Mouse (Mus musculus): ENCODE measurements around the gene Rcn1. TPM values are rescaled to one million over a fixed set of nuclear protein-coding genes. Genes with fewer than 3 reads are reported as not detected.

The Rcn1 gene
- polyA plus RNA-seq, 1 experiment from 2014 or later, result 201 TPM

GRCm38 (mm10) chr2:105373658-105374057, 25.5 kb downstream of the Rcn1 start:
- H3K27ac ChIP-seq, result no peak overlapping the region
- H3K36me3 ChIP-seq, result no peaks in the 10 kb centered on the region
- no peak overlapping the region for H3K4me2 ChIP-seq (replicated peaks)
- 89% methylated on average over 11 of the region's 11 CpGs for WGBS
- ATAC-seq (ENCODE audit: insufficient number of reproducible peaks, insufficient read depth, low FRiP score, low TSS enrichment), result no peak
- no peaks in the 10 kb centered on the region for H3K9me3 ChIP-seq
- 0 out of 2 replicates have a peak, but pooled peaks cover 4% of the 10 kb centered on the region for H3K4me1 ChIP-seq
- H3K27me3 ChIP-seq, result no peaks in the 10 kb centered on the region; the same call in 1 of the 2 replicates
- no peak overlapping the region for H3K4me3 ChIP-seq
- no peak overlapping the region for H3K9ac ChIP-seq

DNA sequence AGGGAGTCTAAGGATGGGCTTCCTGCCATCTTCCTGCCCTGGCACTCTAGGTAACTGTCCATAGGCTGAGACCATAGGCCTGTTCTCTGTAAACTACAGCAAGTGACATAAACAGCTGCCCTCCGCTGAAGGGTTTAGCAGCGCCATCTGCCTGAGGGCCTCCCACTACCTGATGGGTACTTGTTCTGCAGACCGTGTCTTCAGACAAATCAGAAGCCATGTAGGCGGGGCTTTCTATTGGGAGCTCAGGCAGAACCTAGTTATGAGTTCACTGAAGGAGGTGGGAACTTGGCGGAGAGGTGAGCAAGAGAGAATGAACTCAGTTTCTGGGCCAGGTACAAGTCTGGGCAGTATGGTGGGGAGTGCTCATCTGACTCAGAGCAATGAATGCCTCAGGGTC, 26.4 kb downstream of the Rcn1 start:
- Histone ChIP-seq H3K27me3 (no peaks in the 10 kb centered on the region; the same call in 1 of the 2 replicates), H3K27ac (no peak overlapping the region), H3K9ac (no peak overlapping the region), H3K4me1 (0 out of 2 replicates have a peak, but pooled peaks cover 4% of the 10 kb centered on the region), H3K9me3 (no peaks in the 10 kb centered on the region), H3K36me3 (no peaks in the 10 kb centered on the region), H3K4me2 (replicated peaks) (no peak overlapping the region), H3K4me3 (no peak overlapping the region)
- WGBS, result 78% methylated on average over 5 of the region's 5 CpGs
- no peak for ATAC-seq (ENCODE audit: insufficient number of reproducible peaks, insufficient read depth, low FRiP score, low TSS enrichment)

GRCm38 (mm10) chr2:105372156-105372555, 27.0 kb downstream of the Rcn1 start:
- WGBS, result 89% methylated on average over 6 of the region's 6 CpGs
- Histone ChIP-seq H3K4me3 (no peak overlapping the region), H3K27me3 (no peaks in the 10 kb centered on the region; the same call in 1 of the 2 replicates), H3K9me3 (no peaks in the 10 kb centered on the region), H3K4me2 (replicated peaks) (no peak overlapping the region), H3K27ac (no peak overlapping the region), H3K4me1 (0 out of 2 replicates have a peak, but pooled peaks cover 4% of the 10 kb centered on the region), H3K9ac (no peak overlapping the region), H3K36me3 (no peaks in the 10 kb centered on the region)
- no peak for ATAC-seq (ENCODE audit: insufficient number of reproducible peaks, insufficient read depth, low FRiP score, low TSS enrichment)

- Histone ChIP-seq H3K27ac (no peak overlapping the region), H3K4me2 (replicated peaks) (peak overlapping the region; percentile 40), H3K9me3 (no peaks in the 10 kb centered on the region), H3K9ac (peak overlapping the region; percentile 5; the same call in 1 of the 2 replicates), H3K36me3 (no peaks in the 10 kb centered on the region), H3K4me3 (no peak overlapping the region), H3K4me1 (0 out of 2 replicates have a peak, but pooled peaks cover 4% of the 10 kb centered on the region), H3K27me3 (no peaks in the 10 kb centered on the region; the same call in 1 of the 2 replicates)
- 34% methylated on average over 14 of the region's 14 CpGs for WGBS
- ATAC-seq (ENCODE audit: insufficient number of reproducible peaks, insufficient read depth, low FRiP score, low TSS enrichment), result no peak
Measured at GRCm38 (mm10) chr2:105370698-105371097, 28.4 kb downstream of the Rcn1 start.

DNA sequence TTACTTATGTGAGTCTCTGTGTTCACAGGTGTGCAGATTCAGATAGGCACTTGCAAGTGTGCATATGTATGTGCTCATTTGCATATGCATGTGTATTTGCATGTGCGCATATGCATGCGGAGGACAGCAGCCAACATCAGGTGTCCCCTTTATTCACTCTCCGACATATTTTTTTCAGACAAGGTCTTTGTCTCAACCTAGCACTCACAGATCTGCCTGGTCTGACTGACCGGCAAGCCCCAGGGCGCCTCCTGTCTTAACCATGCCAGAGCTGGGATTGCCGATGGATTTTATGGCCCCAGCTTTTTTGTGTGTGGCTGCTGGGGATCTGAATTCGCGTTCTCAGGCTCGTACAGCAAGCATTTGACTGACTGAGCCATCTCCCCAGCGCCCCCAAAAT, 28.9 kb downstream of the Rcn1 start:
- Histone ChIP-seq H3K4me3 (no peak overlapping the region), H3K9ac (peak overlapping the region; percentile 5; the same call in 1 of the 2 replicates), H3K36me3 (no peaks in the 10 kb centered on the region), H3K4me1 (0 out of 2 replicates have a peak, but pooled peaks cover 4% of the 10 kb centered on the region), H3K4me2 (replicated peaks) (peak overlapping the region; percentile 40), H3K27me3 (no peaks in the 10 kb centered on the region; the same call in 1 of the 2 replicates), H3K27ac (no peak overlapping the region), H3K9me3 (no peaks in the 10 kb centered on the region)
- ATAC-seq (ENCODE audit: insufficient number of reproducible peaks, insufficient read depth, low FRiP score, low TSS enrichment), result no peak
- WGBS, result 14% methylated on average over 10 of the region's 10 CpGs

DNA sequence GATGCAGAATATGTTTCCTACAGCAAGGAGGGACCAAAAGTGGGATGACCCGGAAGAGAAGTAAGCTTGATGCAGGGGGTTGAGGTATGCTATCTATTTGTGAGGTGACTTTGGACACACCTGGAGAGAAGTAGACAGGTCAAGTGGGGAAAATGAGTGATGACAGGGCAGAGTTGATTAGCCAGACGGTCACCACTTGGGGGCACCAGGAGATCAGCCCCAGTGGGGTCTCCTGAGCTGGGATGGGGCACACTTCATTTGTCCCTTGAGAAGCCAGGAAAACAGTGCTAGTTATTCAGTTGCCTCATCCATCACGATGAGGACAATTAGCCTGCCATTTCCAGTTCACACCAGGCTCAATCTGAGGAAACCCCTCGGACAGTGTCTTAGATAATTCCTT, 31.5 kb downstream of the Rcn1 start:
- no peak overlapping the region for H3K4me2 ChIP-seq (replicated peaks)
- 0 out of 2 replicates have a peak, but pooled peaks cover 4% of the 10 kb centered on the region for H3K4me1 ChIP-seq
- H3K36me3 ChIP-seq, result no peaks in the 10 kb centered on the region
- H3K9ac ChIP-seq, result no peak overlapping the region
- no peaks in the 10 kb centered on the region for H3K9me3 ChIP-seq
- 43% methylated on average over 4 of the region's 4 CpGs for WGBS
- H3K27ac ChIP-seq, result no peak overlapping the region
- H3K27me3 ChIP-seq, result no peaks in the 10 kb centered on the region; the same call in 1 of the 2 replicates
- no peak for ATAC-seq (ENCODE audit: insufficient number of reproducible peaks, insufficient read depth, low FRiP score, low TSS enrichment)
- H3K4me3 ChIP-seq, result no peak overlapping the region

GRCm38 (mm10) chr2:105358040-105358439, 41.1 kb downstream of the Rcn1 start:
- no peak overlapping the region for H3K4me3 ChIP-seq
- H3K27ac ChIP-seq, result no peak overlapping the region
- H3K9me3 ChIP-seq, result no peaks in the 10 kb centered on the region
- no peak for ATAC-seq (ENCODE audit: insufficient number of reproducible peaks, insufficient read depth, low FRiP score, low TSS enrichment)
- 87% methylated on average over 3 of the region's 3 CpGs for WGBS
- H3K9ac ChIP-seq, result no peak overlapping the region
- no peaks in the 10 kb centered on the region for H3K27me3 ChIP-seq
- no peaks in the 10 kb centered on the region for H3K36me3 ChIP-seq
- H3K4me1 ChIP-seq, result no peaks in the 10 kb centered on the region
- no peak overlapping the region for H3K4me2 ChIP-seq (replicated peaks)

GRCm38 (mm10) chr2:105356791-105357190, 42.3 kb downstream of the Rcn1 start:
- Histone ChIP-seq H3K9ac (no peak overlapping the region), H3K4me2 (replicated peaks) (no peak overlapping the region), H3K4me1 (no peaks in the 10 kb centered on the region), H3K27me3 (no peaks in the 10 kb centered on the region), H3K9me3 (no peaks in the 10 kb centered on the region), H3K36me3 (no peaks in the 10 kb centered on the region), H3K4me3 (no peak overlapping the region), H3K27ac (no peak overlapping the region)
- no peak for ATAC-seq (ENCODE audit: insufficient number of reproducible peaks, insufficient read depth, low FRiP score, low TSS enrichment)
- 71% methylated on average over 5 of the region's 5 CpGs for WGBS

DNA sequence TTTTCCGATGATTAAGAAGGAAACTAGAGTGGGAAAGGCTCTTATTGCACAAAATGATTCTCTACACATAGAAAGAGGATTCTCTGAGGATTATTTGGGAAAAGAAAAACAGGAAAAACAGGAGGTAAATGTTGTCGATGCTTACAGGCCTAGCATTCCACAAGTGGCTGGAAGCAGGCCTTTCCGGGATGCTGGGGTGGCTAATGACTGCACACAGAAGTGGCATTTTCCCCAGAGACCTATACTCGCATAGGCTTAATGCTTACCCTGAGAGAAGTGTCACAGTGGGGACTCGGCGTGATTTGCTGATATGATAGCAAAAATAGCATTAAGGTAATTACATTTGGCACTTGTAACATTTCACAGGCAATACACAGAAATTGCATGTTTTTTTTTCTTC, 50.2 kb downstream of the Rcn1 start:
- 62% methylated on average over 6 of the region's 6 CpGs for WGBS
- no peak for ATAC-seq (ENCODE audit: insufficient number of reproducible peaks, insufficient read depth, low FRiP score, low TSS enrichment)
- H3K4me2 ChIP-seq (replicated peaks), result no peak overlapping the region
- H3K4me3 ChIP-seq, result no peak overlapping the region
- H3K4me1 ChIP-seq, result no peaks in the 10 kb centered on the region
- H3K27me3 ChIP-seq, result no peaks in the 10 kb centered on the region
- no peak overlapping the region for H3K9ac ChIP-seq
- no peaks in the 10 kb centered on the region for H3K9me3 ChIP-seq
- H3K27ac ChIP-seq, result no peak overlapping the region
- H3K36me3 ChIP-seq, result no peaks in the 10 kb centered on the region

DNA sequence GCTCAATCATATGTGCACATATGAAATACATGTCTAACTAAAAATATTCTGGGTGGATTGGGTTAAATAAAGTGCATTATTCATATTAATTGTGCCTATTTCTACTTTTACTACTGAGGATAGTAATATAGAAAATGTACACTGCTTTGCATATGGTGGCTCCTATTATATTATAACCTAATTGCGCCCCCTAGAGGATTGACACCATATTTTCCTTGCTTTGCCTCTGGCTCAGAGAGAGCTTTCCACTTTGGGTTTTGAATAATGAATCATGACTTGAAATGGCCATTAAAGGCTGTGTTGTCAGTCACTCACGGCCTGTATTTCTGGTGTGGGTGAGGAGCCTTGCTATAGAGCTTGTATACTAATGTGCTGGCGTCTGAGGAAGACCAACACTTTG, 59.1 kb downstream of the Rcn1 start:
- Histone ChIP-seq H3K4me1 (peaks cover 9% of the 10 kb centered on the region), H3K4me3 (no peak overlapping the region), H3K27me3 (no peaks in the 10 kb centered on the region), H3K36me3 (no peaks in the 10 kb centered on the region), H3K9me3 (no peaks in the 10 kb centered on the region), H3K9ac (no peak overlapping the region), H3K27ac (no peak overlapping the region), H3K4me2 (replicated peaks) (no peak overlapping the region)
- no peak for ATAC-seq (ENCODE audit: insufficient number of reproducible peaks, insufficient read depth, low FRiP score, low TSS enrichment)
- WGBS, result 61% methylated on average over 3 of the region's 3 CpGs

- no peak overlapping the region for H3K27ac ChIP-seq
- no peak overlapping the region for H3K4me3 ChIP-seq
- H3K4me2 ChIP-seq (replicated peaks), result no peak overlapping the region
- H3K9me3 ChIP-seq, result no peaks in the 10 kb centered on the region
- H3K36me3 ChIP-seq, result no peaks in the 10 kb centered on the region
- H3K4me1 ChIP-seq, result peaks cover 9% of the 10 kb centered on the region
- H3K9ac ChIP-seq, result no peak overlapping the region
- WGBS, result 49% methylated on average over 8 of the region's 8 CpGs
- H3K27me3 ChIP-seq, result no peaks in the 10 kb centered on the region
- no peak for ATAC-seq (ENCODE audit: insufficient number of reproducible peaks, insufficient read depth, low FRiP score, low TSS enrichment)
Measured at GRCm38 (mm10) chr2:105337171-105337875, 61.8 kb downstream of the Rcn1 start.

DNA sequence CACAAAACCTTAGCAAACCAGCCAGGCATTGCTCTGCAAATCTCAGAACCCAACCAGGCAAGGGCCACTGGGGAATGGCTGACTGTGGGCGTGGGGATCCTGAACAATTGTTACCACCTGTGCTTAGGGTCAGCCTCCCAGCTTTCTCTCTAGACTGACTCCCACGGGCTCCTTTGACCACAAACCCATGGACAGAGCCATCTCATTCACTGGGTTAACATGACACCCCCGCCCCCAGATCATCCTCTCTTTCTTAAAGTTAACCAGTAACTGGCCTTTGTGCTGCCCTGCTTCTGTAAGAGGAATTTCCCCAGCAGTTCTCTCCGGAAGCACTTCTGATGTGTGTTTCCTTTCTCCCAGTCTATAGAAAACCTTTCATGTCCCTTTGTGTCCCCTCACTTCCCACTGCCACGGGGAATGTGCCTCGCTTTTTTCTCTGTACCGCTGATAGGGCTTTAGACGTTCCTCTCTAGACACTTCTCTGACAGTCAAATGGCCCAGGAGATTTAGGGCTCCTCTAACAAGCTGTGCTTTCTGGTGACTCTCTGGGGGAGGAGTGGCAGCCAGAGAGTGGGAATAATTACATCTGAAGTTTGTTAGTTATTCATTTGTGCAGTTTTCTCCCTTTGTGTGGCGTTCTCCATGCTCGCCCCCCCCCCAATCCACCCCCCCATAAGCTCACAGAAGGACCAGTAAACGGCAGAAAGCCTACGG, 62.6 kb downstream of the Rcn1 start:
- Histone ChIP-seq H3K36me3 (no peaks in the 10 kb centered on the region), H3K9me3 (no peaks in the 10 kb centered on the region), H3K4me3 (no peak overlapping the region), H3K9ac (no peak overlapping the region), H3K27ac (no peak overlapping the region), H3K4me1 (peaks cover 9% of the 10 kb centered on the region), H3K27me3 (no peaks in the 10 kb centered on the region), H3K4me2 (replicated peaks) (no peak overlapping the region)
- no peak for ATAC-seq (ENCODE audit: insufficient number of reproducible peaks, insufficient read depth, low FRiP score, low TSS enrichment)
- WGBS, result 25% methylated on average over 12 of the region's 12 CpGs

Data from embryonic facial prominence, embryonic 12.5 days (tissue).